10 mouse cellular contexts compared by ENCODE assay signal in the genomic region with DNA sequence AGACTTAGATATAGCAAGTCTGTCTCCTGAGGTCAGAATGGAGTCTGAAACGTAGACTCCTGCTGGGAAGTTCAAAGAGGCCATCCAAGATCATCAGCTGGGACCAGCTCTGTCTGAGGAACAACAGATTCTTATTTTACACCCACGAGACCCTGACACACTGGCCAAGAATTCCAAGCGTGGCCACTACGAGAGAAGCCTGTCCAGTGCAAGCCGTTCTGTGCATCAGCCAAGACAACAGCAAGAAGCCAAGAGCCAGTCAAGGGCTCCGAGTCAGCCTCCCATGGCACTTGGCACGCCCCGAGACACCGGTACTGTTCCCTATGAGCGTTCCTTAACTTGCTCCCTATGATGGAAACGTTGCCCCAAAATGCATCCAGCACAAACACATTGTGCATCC.
DNase-seq lines count a peak whose midpoint lies in the region; ATAC-seq lines count a peak whose summit lies in the region.
"Had no signal": no experiment of that assay in that cellular context is flagged by ENCODE, and none has a peak within 500 bp of the region (broad histone marks: within the 10 kb centered on the region; RNA-seq: fewer than 3 reads in every experiment).

No protein-coding gene starts in this region.

- DNase-seq in kidney, postnatal 10 days = peak; percentile 42
- no peak for DNase-seq in kidney, adult 18-20 months
- peak; percentile 27 to 35 for DNase-seq in adrenal gland, postnatal 36 days
- peak; percentile 75 for DNase-seq in gastrocnemius, postnatal 25 days
- peak; percentile 29 to 67 for DNase-seq in lung, postnatal 4 days
- no peak for DNase-seq in thymus, postnatal 36 days
- DNase-seq: layer of hippocampus, postnatal 36 days had no signal

- no peak overlapping the region for H3K9ac ChIP-seq in liver, embryonic 12.5 days
- H3K9ac ChIP-seq: neural tube, embryonic 13.5 days had no signal

- no peaks in the 10 kb centered on the region for H3K36me3 ChIP-seq in liver, embryonic 12.5 days
- H3K36me3 ChIP-seq: neural tube, embryonic 13.5 days had no signal

- no peaks in the 10 kb centered on the region for H3K9me3 ChIP-seq in liver, embryonic 12.5 days (replicated peaks)
- H3K9me3 ChIP-seq: neural tube, embryonic 13.5 days had no signal

- H3K27ac ChIP-seq in liver, embryonic 12.5 days = no peak overlapping the region
- H3K27ac ChIP-seq: neural tube, embryonic 13.5 days had no signal

- H3K4me2 ChIP-seq in liver, embryonic 12.5 days = no peak overlapping the region
- H3K4me2 ChIP-seq: neural tube, embryonic 13.5 days had no signal

- no peak overlapping the region for H3K4me3 ChIP-seq in liver, embryonic 12.5 days
- H3K4me3 ChIP-seq: erythroblast, embryonic 14.5 days; neural tube, embryonic 13.5 days had no signal

- 76% methylated on average over 11 of the region's 11 CpGs for WGBS in liver, embryonic 12.5 days (ENCODE audit: insufficient replicate concordance)

- 0 out of 2 replicates have a peak, but pooled peaks cover 5% of the 10 kb centered on the region for H3K4me1 ChIP-seq in liver, embryonic 12.5 days
- H3K4me1 ChIP-seq: neural tube, embryonic 13.5 days had no signal

- no peak for ATAC-seq in liver, embryonic 12.5 days

- H3K27me3 ChIP-seq in liver, embryonic 12.5 days (replicated peaks) = no peaks in the 10 kb centered on the region
- H3K27me3 ChIP-seq: neural tube, embryonic 13.5 days had no signal

Comparison
In these comparisons a context has a peak if more than half of its experiments do, and no peak if none do; other contexts are left out.
1. DNase-seq: peak in kidney, postnatal 10 days (single experiment), adrenal gland, postnatal 36 days (2 of 2), gastrocnemius, postnatal 25 days (single experiment) and lung, postnatal 4 days (2 of 2); none in kidney, adult 18-20 months (single experiment) and thymus, postnatal 36 days (0 of 2).